In genomic region chr1:156705696-156706285, GRCm38 (mm10) we compare ENCODE assay signal across 21 mouse cellular contexts.
"Had no signal": no experiment of that assay in that cellular context is flagged by ENCODE, and none has a peak within 500 bp of the region (broad histone marks: within the 10 kb centered on the region; RNA-seq: fewer than 3 reads in every experiment).

No protein-coding gene starts in this region.

- H3K27me3 ChIP-seq: limb, embryonic 13.5 days; liver, embryonic 12.5 days; liver, embryonic 15.5 days; lung, embryonic 15.5 days; midbrain, embryonic 12.5 days; midbrain, embryonic 15.5 days; neural tube, embryonic 12.5 days; neural tube, embryonic 15.5 days; stomach, embryonic 15.5 days had no signal

- H3K4me1 ChIP-seq: neural tube, embryonic 12.5 days; neural tube, embryonic 15.5 days had no signal

- ATAC-seq: intestine, embryonic 16.5 days; liver, embryonic 12.5 days; midbrain, embryonic 15.5 days had no signal

- H3K9me3 ChIP-seq: limb, embryonic 10.5 days; limb, embryonic 13.5 days; liver, embryonic 12.5 days; liver, embryonic 15.5 days; lung, embryonic 15.5 days; midbrain, embryonic 12.5 days; midbrain, embryonic 15.5 days; neural tube, embryonic 12.5 days; neural tube, embryonic 15.5 days; stomach, embryonic 15.5 days had no signal

- DNase-seq: kidney, adult 2 months; layer of hippocampus, postnatal 36 days; liver; lung, adult 18-20 months; lung, postnatal 10 days; lung, postnatal 4 days; right cerebral cortex, postnatal 14 days; spleen, adult 18-20 months; thymus, postnatal 36 days had no signal

- H3K4me3 ChIP-seq: limb, embryonic 10.5 days; limb, embryonic 13.5 days; liver, embryonic 12.5 days; liver, embryonic 15.5 days; lung, embryonic 15.5 days; midbrain, embryonic 12.5 days; midbrain, embryonic 15.5 days; neural tube, embryonic 12.5 days; neural tube, embryonic 15.5 days; stomach, embryonic 15.5 days had no signal

- H3K27ac ChIP-seq: kidney, postnatal 0 days; limb, embryonic 10.5 days; limb, embryonic 13.5 days; liver, embryonic 12.5 days; liver, embryonic 15.5 days; lung, embryonic 15.5 days; midbrain, embryonic 12.5 days; midbrain, embryonic 15.5 days; neural tube, embryonic 12.5 days; neural tube, embryonic 15.5 days; stomach, embryonic 15.5 days had no signal

- H3K4me2 ChIP-seq: limb, embryonic 13.5 days; liver, embryonic 12.5 days; liver, embryonic 15.5 days; lung, embryonic 15.5 days; midbrain, embryonic 12.5 days; midbrain, embryonic 15.5 days; neural tube, embryonic 12.5 days; neural tube, embryonic 15.5 days; stomach, embryonic 15.5 days had no signal

- H3K9ac ChIP-seq: limb, embryonic 13.5 days; liver, embryonic 12.5 days; liver, embryonic 15.5 days; lung, embryonic 15.5 days; midbrain, embryonic 12.5 days; midbrain, embryonic 15.5 days; neural tube, embryonic 12.5 days; neural tube, embryonic 15.5 days; stomach, embryonic 15.5 days had no signal
